Mouse (Mus musculus): ENCODE results near the gene Capns2. TPM values are rescaled to one million over a fixed set of nuclear protein-coding genes. Genes with fewer than 3 reads are reported as not detected.
"Not testable (repeated sequence)": the region's sequence is repeated elsewhere in the genome, so short reads cannot be mapped to it uniquely, and the experiment has no call there.

Gene Capns2
- total RNA-seq (2021) = not detected
- long read RNA-seq, experiment 1, partial matches to known transcripts = 0 of 1 reads
- long read RNA-seq, experiment 1, other reads (novel, unspliced or antisense) = 0 of 1 reads
- long read RNA-seq, experiment 2 = 0 reads

DNA sequence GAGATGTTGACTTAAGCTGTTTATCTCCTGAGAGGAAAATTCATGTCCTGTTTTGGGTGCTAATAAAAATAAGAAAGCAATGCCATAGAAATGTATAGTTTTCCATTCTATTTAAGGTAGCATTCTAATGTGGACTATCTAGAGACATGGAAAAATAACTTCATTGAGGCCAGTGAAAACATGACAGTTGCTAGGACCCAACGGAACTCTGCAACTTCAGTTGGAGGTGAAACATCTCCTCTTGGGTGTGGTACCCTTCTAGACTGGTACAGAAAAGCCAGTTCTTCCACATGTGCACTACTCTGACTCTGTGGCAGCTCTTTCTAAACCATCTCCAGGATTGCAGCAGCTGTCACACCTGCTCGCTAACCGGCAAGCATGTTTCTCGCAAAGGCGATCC is at the start of gene Capns2:
Gene Capns2, plus strand, starts transcription at position 301 of the 400 bp plus-strand sequence.
- no peak for DNase-seq
- intact Hi-C loops (cut with DNase I) = no loop called here

DNA sequence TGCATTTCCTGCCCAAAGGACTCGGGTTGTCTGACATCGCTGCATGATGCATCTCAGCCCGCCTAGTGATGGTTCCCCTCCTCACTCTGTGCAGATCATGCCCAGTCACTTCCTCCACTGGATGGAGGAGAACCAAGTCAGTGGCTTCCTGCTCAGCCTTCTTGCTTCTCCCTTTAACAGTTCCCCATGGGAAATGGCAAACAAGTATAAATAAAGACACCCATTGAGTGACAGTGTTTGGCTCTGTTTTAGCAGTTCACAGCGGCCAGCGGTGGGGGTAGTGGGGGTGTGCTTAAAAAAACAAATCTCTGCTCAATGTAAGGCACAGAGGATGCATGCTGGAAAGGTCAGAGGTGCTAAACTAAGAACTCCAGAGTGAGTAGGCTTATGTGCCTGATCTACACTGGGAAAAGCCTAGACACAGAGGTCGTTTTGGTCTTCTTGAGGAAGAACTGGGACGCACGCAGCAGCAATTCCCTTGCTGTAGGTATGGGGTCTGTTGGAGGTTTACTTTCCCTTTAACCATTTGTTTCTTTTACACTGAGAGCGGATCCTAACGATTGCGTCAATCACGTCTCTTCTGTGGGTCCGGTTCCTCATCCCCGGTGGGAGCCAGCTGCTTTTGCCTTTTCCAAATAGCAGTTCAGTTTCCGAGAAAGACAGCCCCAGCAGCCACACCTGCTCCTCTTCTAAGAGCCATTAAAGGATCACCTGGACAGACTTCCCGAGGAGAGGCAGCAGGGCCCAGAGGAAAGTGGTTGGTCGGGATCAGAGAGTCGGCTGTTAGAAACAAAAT is 47.8 kb upstream of the Capns2 start:
- no peak for DNase-seq
- intact Hi-C loops (cut with DNase I) = no loop called here

DNA sequence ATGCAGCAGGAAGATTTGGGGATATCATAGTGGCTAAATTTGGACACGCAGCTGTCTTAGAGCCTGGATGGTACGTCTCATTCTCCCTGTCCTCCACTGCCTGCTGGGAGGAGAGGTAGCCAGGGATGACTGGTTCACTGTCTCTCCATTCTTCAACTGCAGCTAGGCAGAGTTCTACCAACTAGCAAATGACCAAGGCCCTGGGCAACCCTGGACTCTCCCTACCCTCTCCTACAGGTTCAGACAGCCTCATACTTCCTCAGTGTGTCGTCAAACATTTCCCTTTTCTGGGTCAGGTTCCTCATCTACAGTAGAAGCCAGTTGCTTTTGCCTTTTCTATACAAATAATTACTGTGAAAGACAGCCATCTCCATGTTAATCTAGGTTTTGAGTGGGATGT is 46.5 kb upstream of the Capns2 start:
- intact Hi-C loops (cut with DNase I) = no loop called here

DNA sequence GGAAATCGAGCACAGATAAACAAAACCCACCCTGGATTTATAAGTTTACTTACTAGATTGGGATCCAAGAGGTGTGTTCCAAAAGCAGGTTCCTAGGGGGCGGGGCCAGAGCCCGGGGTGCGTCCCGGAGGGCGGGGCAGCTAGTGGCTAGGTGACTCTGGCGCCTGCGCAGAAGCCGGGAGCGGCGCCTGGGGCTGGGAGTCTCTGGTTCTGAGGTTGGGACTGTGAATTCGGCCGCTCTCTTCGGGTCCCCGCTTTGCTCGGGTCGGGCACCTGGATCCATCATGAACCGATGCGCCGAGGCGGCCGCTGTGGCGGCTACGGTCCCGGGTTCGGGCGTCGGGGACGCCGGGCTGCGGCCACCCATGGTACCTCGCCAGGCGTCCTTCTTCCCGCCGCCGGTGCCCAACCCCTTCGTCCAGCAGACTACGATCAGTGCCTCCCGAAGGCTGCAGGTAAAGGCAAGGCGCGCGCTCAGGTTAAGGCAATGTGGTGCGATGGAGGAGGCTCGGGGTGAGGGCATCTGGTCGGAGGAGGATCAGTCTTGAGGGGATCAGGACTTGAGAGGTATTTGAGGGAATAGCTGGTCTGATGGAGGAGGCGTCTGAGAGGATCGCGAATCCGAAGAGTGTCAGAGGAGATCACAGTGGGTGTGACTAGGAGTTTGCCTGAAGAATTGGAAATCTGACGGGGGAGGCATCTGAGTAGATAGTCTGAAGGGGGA is 45.9 kb upstream of the Capns2 start, which contains the start of gene Lpcat2:
Gene Lpcat2, plus strand, starts transcription at position 169 of the 724 bp plus-strand sequence.
- peak in 1 of 2 experiments; percentile 32 for DNase-seq
- intact Hi-C loops (cut with DNase I) = no loop called here

More for the DNA sequence above, 46.5 kb upstream of the Capns2 start:
- DNase-seq = no peak

DNA sequence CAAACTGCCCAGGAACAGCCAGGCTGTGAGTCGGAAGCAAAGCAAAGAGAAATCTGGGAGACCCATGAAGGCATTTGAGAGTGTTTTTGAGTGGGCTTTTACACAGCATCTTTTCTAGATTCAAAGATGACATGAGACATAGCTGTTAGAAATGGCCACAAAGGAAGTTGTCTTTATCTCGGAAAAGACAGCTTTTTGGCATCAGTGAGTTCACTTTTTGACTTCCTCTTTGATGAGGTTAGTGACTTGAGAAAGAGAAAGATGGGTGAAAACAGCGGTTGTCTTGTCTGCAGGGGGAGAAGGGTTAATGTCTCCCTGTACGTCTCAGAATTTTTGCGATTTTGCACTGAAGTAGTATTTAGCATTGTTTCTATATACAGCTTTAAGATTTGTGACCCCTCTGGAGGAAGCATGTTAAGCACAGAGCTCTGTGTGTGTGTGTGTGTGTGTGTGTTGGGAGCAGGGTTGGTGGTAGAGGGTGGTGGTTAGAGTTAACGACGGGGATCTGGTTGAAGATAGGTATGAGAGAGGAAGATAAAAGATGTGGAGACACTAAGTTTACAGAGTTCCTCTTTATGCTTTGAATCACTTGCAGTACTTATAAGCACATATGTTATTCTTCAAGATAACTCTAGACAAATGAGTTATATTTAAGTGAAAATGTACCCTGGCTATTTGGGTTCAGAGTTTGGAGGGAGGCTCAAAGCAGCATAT is 44.8 kb upstream of the Capns2 start:
- no peak for DNase-seq
- intact Hi-C loops (cut with DNase I) = no loop called here

DNA sequence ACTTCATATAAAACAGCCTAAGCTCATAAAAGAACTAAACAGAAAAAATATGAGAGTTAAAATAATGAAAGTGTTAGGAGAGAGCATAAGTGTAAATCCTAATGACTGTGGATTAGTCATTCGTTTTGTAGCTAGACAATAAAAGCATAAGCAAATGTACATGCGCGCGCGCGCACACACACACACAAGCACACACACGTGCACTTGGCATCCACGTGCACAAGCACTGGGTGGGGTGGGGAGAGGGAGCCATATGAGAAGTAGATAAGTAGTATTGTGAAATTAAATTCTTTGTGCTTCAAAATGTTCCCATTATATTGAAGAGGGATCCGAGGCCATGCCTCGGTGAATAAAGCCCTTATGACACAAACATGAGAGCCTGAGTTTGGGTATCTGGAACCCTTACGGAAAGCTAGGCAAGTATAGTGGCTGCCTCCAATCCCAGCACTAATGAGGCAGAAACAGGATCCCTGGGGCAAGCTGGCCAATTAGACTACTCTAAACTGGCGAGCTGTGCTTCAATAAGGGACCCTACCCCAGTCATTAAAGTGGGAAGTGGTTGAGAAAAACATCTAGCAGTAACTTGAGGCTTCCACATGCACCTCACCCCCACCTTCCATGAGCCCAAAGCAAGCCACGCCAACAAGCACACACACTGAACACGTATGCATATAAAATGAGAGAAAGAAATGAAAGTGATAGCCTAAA is 42.6 kb upstream of the Capns2 start:
- no peak for DNase-seq
- intact Hi-C loops (cut with DNase I) = no loop called here

DNA sequence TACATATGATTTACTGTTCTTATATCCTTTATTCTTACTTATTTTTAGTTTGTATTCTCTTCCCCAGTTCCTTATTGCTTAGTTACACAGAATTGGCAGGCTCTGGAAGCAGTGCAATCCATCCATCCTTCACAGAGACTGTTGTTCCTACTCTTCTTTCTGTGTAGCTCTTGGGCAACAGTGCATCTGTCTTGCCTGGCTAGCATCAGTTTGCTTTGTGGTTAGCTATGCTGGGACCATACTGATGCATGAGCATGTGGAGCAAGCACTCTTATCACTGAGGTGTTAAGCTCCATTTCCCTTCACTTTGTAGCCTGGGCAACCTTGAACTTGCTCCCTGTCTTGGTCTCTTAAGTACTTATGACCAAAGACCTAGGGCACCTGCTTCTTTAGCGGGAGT is 39.2 kb upstream of the Capns2 start:
- DNase-seq = no peak

DNA sequence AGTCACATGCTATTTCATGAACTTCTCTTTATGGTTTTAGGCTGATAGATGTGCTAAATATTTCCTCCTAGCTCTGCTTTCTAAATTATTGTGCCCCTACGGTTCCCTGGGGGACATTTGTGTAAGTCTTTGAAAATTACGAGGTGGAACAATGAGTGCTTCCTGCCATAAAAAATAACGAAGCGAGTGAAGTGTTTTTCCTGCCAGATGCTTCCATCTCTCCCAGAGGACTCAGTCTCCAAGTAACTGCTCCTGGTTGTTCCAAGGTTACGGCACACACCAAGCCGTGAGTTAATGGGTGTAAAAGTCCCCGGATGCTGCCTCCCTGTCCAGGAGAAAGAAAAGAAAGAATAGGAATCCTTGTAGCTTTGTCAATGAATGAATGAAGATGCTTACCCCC is 30.9 kb upstream of the Capns2 start:
- intact Hi-C loops (cut with DNase I) = no loop called here
- DNase-seq = no peak

More for the DNA sequence above, 39.2 kb upstream of the Capns2 start:
- intact Hi-C loops (cut with DNase I) = no loop called here

DNA sequence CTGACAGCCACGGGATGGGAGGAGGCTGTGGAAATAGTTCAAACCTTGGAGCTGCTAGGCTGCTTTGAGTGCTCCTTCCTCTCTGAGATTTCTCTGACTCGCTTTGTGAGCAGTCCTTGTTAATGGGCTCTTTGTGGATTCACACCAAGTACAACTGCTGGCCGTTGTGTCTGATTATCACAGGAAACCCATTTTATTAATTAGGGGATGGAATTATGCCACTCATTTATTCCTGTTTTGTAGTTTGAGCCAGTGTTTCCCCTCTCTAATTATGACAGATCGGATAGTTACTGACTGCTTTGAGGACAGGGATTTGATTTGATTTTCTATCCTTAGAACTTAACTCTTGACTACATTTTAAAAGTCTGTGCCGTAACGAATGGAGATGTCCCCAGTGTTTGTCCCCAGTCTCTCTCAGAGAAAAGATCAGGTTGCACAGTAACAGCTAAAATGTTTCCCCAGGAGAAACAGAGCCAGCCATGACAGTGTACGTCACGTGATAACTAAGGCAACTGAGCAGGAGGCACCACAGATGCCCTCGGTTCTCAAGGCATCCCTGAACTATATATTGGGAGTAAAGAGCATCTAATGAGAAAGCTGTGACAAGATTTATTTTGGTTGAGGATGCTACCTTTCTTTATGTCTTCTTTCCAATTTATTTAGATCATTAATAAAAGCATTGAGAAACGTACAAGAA is 29.0 kb upstream of the Capns2 start:
- intact Hi-C loops (cut with DNase I) = no loop called here
- no peak for DNase-seq

DNA sequence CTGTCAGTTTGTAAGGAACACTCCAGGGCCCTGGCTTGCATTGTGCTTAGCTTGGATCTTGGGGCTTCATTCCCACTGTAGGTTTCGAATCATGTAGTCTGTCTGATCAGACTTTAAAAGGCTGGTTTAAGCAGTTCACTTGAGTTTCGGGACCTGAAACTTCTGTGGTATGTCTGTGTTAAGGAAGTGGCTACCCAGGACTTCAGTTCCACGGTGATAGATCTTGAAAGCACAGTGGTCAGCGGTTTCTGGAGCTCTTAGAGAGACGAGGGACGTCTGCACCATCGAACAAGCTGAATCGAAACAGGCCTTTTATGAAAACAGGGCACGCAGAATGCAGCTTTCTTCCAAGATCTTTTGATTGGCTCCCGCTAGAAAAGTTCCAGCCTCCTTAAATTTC is 25.4 kb upstream of the Capns2 start:
- intact Hi-C loops (cut with DNase I) = no loop called here

DNA sequence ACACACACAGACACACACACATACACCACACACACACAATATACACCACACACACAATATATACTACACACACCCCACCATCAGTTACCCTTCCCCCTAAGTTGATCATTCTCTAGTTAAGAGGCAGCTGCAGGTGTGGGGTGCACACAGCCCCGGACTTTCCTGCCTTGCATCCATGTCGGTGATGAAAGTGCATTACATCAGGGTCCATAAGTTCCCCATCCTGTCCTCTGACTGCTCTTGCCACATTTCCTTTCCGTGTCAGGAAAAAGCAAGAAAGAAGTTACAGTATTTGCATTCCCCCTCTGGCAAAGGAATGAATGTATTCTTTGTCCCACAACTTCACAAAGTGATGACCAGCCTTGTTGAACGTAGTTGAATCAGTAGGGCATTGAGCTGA is 20.0 kb upstream of the Capns2 start:
- intact Hi-C loops (cut with DNase I) = no loop called here

More for the DNA sequence above, 25.4 kb upstream of the Capns2 start:
- no peak for DNase-seq

DNA sequence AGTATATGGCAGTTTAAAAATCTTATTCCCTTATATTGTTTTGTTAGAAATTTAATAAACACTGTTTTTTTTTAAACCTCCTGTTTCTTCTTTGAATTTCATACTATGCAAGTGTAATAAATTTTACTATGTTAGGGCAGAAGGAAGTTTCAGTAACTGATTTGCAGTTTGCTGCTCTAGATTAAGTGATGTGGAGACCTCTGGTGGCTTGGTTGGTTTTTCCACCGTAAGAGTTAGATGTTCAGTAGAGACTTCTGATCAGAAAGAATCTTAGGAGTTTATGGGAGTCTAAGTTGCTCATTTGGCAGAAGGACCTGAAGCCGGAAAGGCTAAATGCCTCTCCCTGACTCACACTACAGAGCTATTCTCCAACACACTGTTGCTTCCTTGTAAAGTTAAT is 17.4 kb upstream of the Capns2 start:
- intact Hi-C loops (cut with DNase I) = no loop called here

More for the DNA sequence above, 20.0 kb upstream of the Capns2 start:
- DNase-seq = no peak

DNA sequence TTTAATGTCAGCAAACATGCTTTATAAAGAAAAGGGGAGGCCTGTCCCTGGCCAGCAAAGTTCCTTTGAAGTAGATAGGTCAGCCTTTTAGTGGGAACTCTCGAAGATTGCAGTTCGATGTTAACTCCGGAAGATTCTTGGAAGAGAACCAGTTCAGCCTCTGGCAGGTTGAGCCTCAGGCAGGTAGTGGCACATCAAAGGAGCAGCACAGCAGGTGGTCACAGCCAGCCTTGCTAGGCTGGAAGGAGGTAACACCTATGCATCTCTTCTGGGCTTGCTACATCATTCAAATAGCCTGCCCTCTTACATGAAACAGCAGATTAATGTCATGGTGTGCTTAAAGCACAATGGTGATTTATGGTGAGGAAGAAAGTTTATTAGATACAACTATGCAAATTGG is 9.0 kb upstream of the Capns2 start:
- intact Hi-C loops (cut with DNase I) = not testable (repeated sequence)

More for the DNA sequence above, 17.4 kb upstream of the Capns2 start:
- DNase-seq = no peak

DNA sequence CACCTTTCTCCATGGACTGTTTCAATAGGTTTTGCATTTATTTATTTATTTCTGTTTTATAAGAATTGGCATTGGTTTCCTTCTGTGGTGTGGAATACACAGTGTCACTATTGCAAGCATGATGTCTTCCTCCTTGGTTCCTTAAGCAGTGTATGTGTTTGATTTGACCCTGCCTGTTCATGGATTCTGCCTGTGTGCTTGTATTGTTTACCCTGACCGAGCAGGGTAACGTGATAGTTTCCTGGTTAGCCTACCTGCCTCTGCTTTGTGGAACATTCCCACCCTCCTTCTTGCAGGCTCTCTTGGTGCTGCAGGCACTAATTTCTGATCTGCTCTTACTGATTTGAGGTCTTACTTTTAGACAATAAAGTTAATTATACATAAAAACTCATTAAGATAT is 7.3 kb upstream of the Capns2 start:
- no peak for DNase-seq
- intact Hi-C loops (cut with DNase I) = no loop called here

More for the DNA sequence above, 9.0 kb upstream of the Capns2 start:
- DNase-seq = not testable (repeated sequence)

DNA sequence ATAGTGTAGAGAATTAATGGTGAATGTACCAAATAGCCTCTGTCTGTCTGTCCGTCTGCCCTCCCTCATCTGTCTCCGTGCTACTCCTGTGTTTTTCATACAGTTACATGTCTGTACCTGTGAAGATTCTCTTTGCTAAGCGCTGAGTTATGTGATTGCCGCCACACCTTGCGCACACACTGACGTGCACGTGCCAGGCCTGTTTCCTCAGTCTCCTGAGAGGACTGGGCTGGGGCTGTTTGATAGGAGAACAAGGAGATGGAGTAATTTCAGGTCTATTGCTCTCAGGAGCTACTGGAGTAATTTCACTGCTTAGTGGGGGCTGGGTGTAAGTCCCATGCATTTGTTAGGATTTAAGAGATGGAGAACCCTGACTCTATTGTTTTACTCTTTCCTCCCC is 6.2 kb upstream of the Capns2 start:
- no peak for DNase-seq
- intact Hi-C loops (cut with DNase I) = loop anchor here (5.0 kb wide), 1 partner anchor 77 kb away; no protein-coding TSS in a partner anchor

DNA sequence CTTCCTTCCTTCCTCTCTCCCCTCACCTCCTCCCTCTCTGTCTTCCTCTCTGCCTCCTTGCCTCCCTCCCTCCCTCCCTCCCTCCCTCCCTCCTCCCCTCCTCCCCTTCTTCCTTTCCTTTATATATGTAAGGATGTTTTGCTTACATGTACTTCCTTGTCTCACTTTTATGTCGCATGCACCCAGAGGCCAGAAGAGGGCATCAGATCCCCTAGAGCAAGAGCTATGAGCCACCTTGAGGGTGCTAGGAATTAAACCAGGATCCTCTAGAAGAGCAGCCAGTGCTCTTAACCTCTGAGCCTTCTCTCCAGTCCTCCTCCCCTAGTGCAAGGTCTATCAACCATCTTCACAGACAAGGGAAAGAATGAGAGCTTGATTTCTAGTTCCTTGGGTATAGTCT is 5.2 kb upstream of the Capns2 start:
- DNase-seq = no peak
- intact Hi-C loops (cut with DNase I) = loop anchor here (5.0 kb wide), 1 partner anchor 76 kb away; no protein-coding TSS in a partner anchor

DNA sequence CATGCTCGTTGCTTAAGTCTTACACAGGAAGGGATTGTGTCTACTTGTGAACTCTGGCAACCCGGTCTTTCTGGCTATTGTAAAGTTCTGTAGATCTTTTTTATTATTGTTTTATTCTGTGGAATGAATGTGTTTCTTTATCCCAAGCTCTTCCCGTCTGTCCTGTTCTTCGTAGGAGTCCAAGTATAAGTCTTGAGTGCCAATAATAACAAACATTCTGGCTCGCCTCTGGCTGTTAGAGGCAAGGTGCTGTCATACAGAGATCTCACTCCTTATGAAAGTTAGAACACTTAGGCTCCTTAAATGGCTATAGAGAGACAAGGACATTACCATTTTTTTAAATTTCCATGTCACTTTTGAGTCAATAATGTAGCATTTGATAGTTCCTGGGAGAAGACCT is 4.6 kb upstream of the Capns2 start:
- no peak for DNase-seq
- intact Hi-C loops (cut with DNase I) = loop anchor here (5.0 kb wide), 1 partner anchor 76 kb away; no protein-coding TSS in a partner anchor

DNA sequence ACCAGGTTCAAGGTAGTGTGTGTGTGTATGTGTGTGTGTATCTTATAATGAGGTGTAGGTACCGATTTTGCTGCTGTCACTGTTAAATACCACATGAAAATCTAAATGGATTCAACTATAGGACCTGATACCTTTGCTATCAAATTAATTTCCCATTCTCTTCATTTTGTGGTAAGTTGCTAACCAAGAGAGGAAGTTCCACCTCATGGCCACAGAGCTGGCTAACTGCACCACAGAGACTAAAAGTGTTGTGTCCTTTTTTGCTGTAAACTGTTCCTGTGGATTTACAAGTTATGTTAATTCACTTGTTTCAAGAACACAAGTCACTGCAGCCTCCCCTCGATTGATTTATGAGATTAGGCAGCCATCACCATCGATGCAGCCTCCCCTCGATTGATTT is 3.4 kb upstream of the Capns2 start:
- intact Hi-C loops (cut with DNase I) = loop anchor here (5.0 kb wide), 1 partner anchor 75 kb away; no protein-coding TSS in a partner anchor
- DNase-seq = no peak

DNA sequence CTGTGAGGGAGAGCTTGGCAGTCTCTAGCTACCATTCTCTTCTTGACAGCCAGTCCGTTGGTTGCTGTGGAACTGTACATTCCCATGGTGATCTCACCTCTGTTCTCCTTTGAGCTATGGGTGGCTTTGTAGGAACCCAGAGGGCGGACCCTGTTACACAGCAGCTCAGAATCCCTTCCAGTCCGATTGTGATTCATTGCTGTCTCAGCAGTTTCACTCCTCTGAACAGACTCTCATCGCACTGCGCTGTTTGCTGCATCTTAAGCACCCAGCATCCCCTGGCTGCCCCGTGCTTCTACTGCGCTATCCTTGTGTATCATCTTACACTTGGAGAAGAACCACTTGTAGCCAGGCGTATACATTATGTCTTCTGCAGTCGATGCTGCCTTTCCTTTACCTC is 1.6 kb upstream of the Capns2 start:
- no peak for DNase-seq
- intact Hi-C loops (cut with DNase I) = loop anchor here (5.0 kb wide), 1 partner anchor 73 kb away; no protein-coding TSS in a partner anchor

Data from gastrocnemius, postnatal 36 days (tissue).